Mouse (Mus musculus): ENCODE measurements around the gene Ghrh.

Ghrh gene

GRCm38 (mm10) chr2:157306091-157307032, 40.9 kb downstream of the Ghrh start:
- no peak for DNase-seq

- no peak for DNase-seq
Observed at GRCm38 (mm10) chr2:157303096-157303495, 44.2 kb downstream of the Ghrh start.

GRCm38 (mm10) chr2:157300051-157300450, 47.3 kb downstream of the Ghrh start:
- no peak for DNase-seq

- no peak for DNase-seq
Observed at GRCm38 (mm10) chr2:157296105-157296689, 51.1 kb downstream of the Ghrh start.

GRCm38 (mm10) chr2:157292093-157292492, 55.2 kb downstream of the Ghrh start:
- DNase-seq: peak; percentile 74

- no peak for DNase-seq
Observed at GRCm38 (mm10) chr2:157288996-157289395, 58.3 kb downstream of the Ghrh start.

GRCm38 (mm10) chr2:157287542-157287941, 59.8 kb downstream of the Ghrh start:
- DNase-seq: peak; percentile 49

- no peak for DNase-seq
Observed at GRCm38 (mm10) chr2:157283321-157283720, 64.0 kb downstream of the Ghrh start.

Data from kidney, adult 9 months (tissue).